Mouse (Mus musculus) liver, embryonic 14.5 days (tissue): Measurements from ENCODE around the gene Mgst3. TPM values are rescaled to one million over a fixed set of nuclear protein-coding genes. Genes with fewer than 3 reads are reported as not detected.

Experiments
- ATAC-seq: fragments of 200-750 bp; cut with Nextera tagmentation; 2 replicates; pipeline ENCODE4 v1.8.0; 2017; ENCODE audit warnings: moderate number of reproducible peaks, mild to moderate bottlenecking, moderate library complexity; ENCODE audit not compliant: insufficient read depth
- DNase-seq, 3 experiments: peaks; one replicate each; pipeline ENCODE4 v3.0.0-alpha.2; 2012 to 2013; ENCODE audit warnings: low read depth in 3 of 3, low spot score in 3 of 3
- H3K27ac ChIP-seq: fragments of 300-500 bp; sonication (generic); 2 replicates; pipeline ENCODE4 v1.5.1; 2014; ENCODE audit warnings: moderate library complexity, mild to moderate bottlenecking, control low read depth, inconsistent platforms
- H3K27me3 ChIP-seq: fragments of 300-500 bp; sonication (generic); 2 replicates; pipeline ENCODE4 v1.6.1; 2014; ENCODE audit warnings: mild to moderate bottlenecking, low read length, moderate library complexity; ENCODE audit not compliant: control insufficient read depth, insufficient read depth
- H3K36me3 ChIP-seq: fragments of 300-500 bp; sonication (generic); replicated peaks from 2 replicates; pipeline ENCODE4 v1.6.1; 2014; ENCODE audit warnings: low read depth; ENCODE audit not compliant: control insufficient read depth, insufficient read depth
- H3K4me1 ChIP-seq, 2 experiments: fragments of 200-500 bp in 1 of 2; fragments of 300-500 bp in 1 of 2; sonication (generic) in 1 of 2; replicated peaks; 2 replicates each; pipeline ENCODE4 v1.6.1; 2012 to 2014; ENCODE audit warnings: antibody characterized with exemption in 1 of 2, inconsistent platforms in 1 of 2, low read length in 1 of 2; ENCODE audit not compliant: control insufficient read depth in 2 of 2, insufficient read depth in 2 of 2
- H3K4me2 ChIP-seq: fragments of 300-500 bp; sonication (generic); 2 replicates; pipeline ENCODE4 v1.6.1; 2014; ENCODE audit warnings: low read depth, mild to moderate bottlenecking, control low read depth, moderate library complexity
- H3K4me3 ChIP-seq, 2 experiments: fragments of 200-500 bp in 1 of 2; fragments of 300-500 bp in 1 of 2; sonication (generic) in 1 of 2; 2 replicates each; pipeline ENCODE4 v1.5.1; 2012 to 2014; ENCODE audit warnings: low read depth in 2 of 2, low read length in 2 of 2, mild to moderate bottlenecking in 2 of 2, control low read depth in 1 of 2, inconsistent platforms in 1 of 2, moderate library complexity in 1 of 2; ENCODE audit not compliant: insufficient read depth in 1 of 2
- H3K9ac ChIP-seq: fragments of 300-500 bp; sonication (generic); replicated peaks from 2 replicates; pipeline ENCODE4 v1.6.1; 2014; ENCODE audit warnings: mild to moderate bottlenecking, control low read depth, moderate library complexity
- H3K9me3 ChIP-seq: fragments of 300-500 bp; sonication (generic); 2 replicates; pipeline ENCODE4 v1.6.1; 2016; ENCODE audit warnings: low read length, mixed read lengths; ENCODE audit not compliant: control insufficient read depth
- CTCF ChIP-seq: IDR thresholded peaks from 2 replicates; pipeline ENCODE4 v1.5.1; 2016; ENCODE audit warnings: antibody characterized with exemption, low read depth, control low read depth
- EP300 ChIP-seq: IDR thresholded peaks from 2 replicates; pipeline ENCODE4 v1.6.1; 2016; ENCODE audit warnings: antibody characterized with exemption, low read depth
- whole genome bisulfite sequencing: fragments of 180-500 bp; shearing (Covaris S2); extraction: QIAGEN DNeasy Blood & Tissue Kit; methylation state at CpG from one replicate; pipeline ENCODE4 v1.1.7; 2014; ENCODE audit not compliant: insufficient replicate concordance; 5-methylcytosine and 5-hydroxymethylcytosine counted together
- polyA plus RNA-seq, 2 experiments: library from polyadenylated mRNA; depleted of rRNA in 1 of 2; stranded (reverse) in 1 of 2; unstranded in 1 of 2; fragments of >200 nt; fragmentation: Nextera tagmentation in 1 of 2; extraction: Ambion mirVana in 1 of 2; gene quantifications; 2 replicates each; pipeline versions ENCODE4 v1.2.1 to v1.2.3; 2012 to 2014

Gene Mgst3
- polyA plus RNA-seq, 2 experiments = 330 to 596 TPM

- Histone ChIP-seq H3K36me3 (peaks cover 62% of the 10 kb centered on the region), H3K4me1 (peaks cover 66 to 77% of the 10 kb centered on the region in 2 experiments)
These were observed 12.3 kb downstream of the Mgst3 start for GRCm38 (mm10) chr1:167381050-167382015.

GRCm38 (mm10) chr1:167380223-167380622 is 13.4 kb downstream of the Mgst3 start:
- 93% methylated on average over 2 of the region's 2 CpGs for WGBS
- H3K9ac ChIP-seq = no peak overlapping the region
- peaks cover 57 to 73% of the 10 kb centered on the region in 2 experiments for H3K4me1 ChIP-seq
- TF ChIP-seq EP300 = no peak
- TF ChIP-seq CTCF = no peak
- H3K4me2 ChIP-seq = no peak overlapping the region
- H3K27ac ChIP-seq = peak overlapping the region; percentile 50
- no peak for DNase-seq
- no peaks in the 10 kb centered on the region for H3K9me3 ChIP-seq
- peaks cover 73% of the 10 kb centered on the region for H3K36me3 ChIP-seq
- ATAC-seq = no peak
- no peak overlapping the region for H3K4me3 ChIP-seq
- no peaks in the 10 kb centered on the region for H3K27me3 ChIP-seq

More at GRCm38 (mm10) chr1:167381050-167382015, 12.3 kb downstream of the Mgst3 start:
- no peak for DNase-seq
- peak overlapping the region; percentile 71 for H3K9ac ChIP-seq
- H3K27ac ChIP-seq = peak overlapping the region; percentile 99
- 78% methylated on average over 8 of the region's 8 CpGs for WGBS
- H3K27me3 ChIP-seq = no peaks in the 10 kb centered on the region
- TF ChIP-seq EP300 (no peak), CTCF (no peak)
- H3K4me2 ChIP-seq = peak overlapping the region; percentile 81
- no peaks in the 10 kb centered on the region for H3K9me3 ChIP-seq
- no peak for ATAC-seq
- H3K4me3 ChIP-seq = no peak overlapping the region

GRCm38 (mm10) chr1:167379751-167380150 is 13.9 kb downstream of the Mgst3 start:
- H3K4me1 ChIP-seq = peaks cover 57 to 73% of the 10 kb centered on the region in 2 experiments
- no peaks in the 10 kb centered on the region for H3K9me3 ChIP-seq
- H3K4me3 ChIP-seq = no peak overlapping the region
- ATAC-seq = no peak
- no peaks in the 10 kb centered on the region for H3K27me3 ChIP-seq
- WGBS = 84% methylated on average over 5 of the region's 5 CpGs
- no peak for DNase-seq
- no peak overlapping the region for H3K27ac ChIP-seq
- peaks cover 78% of the 10 kb centered on the region for H3K36me3 ChIP-seq
- no peak overlapping the region for H3K4me2 ChIP-seq
- TF ChIP-seq EP300 (no peak), CTCF (peak; percentile 11; the same call in 1 of the 2 replicates)
- H3K9ac ChIP-seq = no peak overlapping the region

GRCm38 (mm10) chr1:167378019-167378418 is 15.6 kb downstream of the Mgst3 start:
- ATAC-seq = no peak
- peak overlapping the region; percentile 4 for H3K27ac ChIP-seq
- WGBS = 78% methylated on average over 6 of the region's 6 CpGs

GRCm38 (mm10) chr1:167374942-167375341 is 18.7 kb downstream of the Mgst3 start:
- Histone ChIP-seq H3K9ac (peak overlapping the region; percentile 32), H3K27ac (peak overlapping the region; percentile 25), H3K36me3 (peaks cover 87% of the 10 kb centered on the region), H3K27me3 (no peaks in the 10 kb centered on the region), H3K9me3 (no peaks in the 10 kb centered on the region), H3K4me1 (peaks cover 23 to 45% of the 10 kb centered on the region in 2 experiments), H3K4me2 (peak overlapping the region; percentile 31), H3K4me3 (peak overlapping the region in 1 of 2 experiments; percentile 18; a peak in 2 of 4 replicates)
- TF ChIP-seq EP300 (no peak), CTCF (no peak)
- WGBS = 76% methylated on average over 2 of the region's 2 CpGs
- DNase-seq = no peak
- no peak for ATAC-seq

More at GRCm38 (mm10) chr1:167378019-167378418, 15.6 kb downstream of the Mgst3 start:
- Histone ChIP-seq H3K9ac (no peak overlapping the region), H3K4me3 (no peak overlapping the region), H3K9me3 (no peaks in the 10 kb centered on the region), H3K4me1 (peaks cover 48 to 67% of the 10 kb centered on the region in 2 experiments), H3K36me3 (peaks cover 82% of the 10 kb centered on the region), H3K27me3 (no peaks in the 10 kb centered on the region), H3K4me2 (no peak overlapping the region)
- DNase-seq = no peak
- TF ChIP-seq EP300 (no peak), CTCF (0 out of 2 replicates have a peak, but pooled peaks have one; percentile 11)
